16 mouse cellular contexts compared by ENCODE assay signal in genomic region chr1:64442179-64442874, GRCm38 (mm10).
DNase-seq lines count a peak whose midpoint lies in the region; ATAC-seq lines count a peak whose summit lies in the region.
"Had no signal": no experiment of that assay in that cellular context is flagged by ENCODE, and none has a peak within 500 bp of the region (broad histone marks: within the 10 kb centered on the region; RNA-seq: fewer than 3 reads in every experiment).

No protein-coding gene starts in this region.

- WGBS in forebrain, embryonic 12.5 days, result 81% methylated on average over 9 of the region's 9 CpGs
- 75% methylated on average over 9 of the region's 9 CpGs for WGBS in forebrain, embryonic 16.5 days
- 77% methylated on average over 9 of the region's 9 CpGs for WGBS in midbrain, embryonic 10.5 days
- 74% methylated on average over 9 of the region's 9 CpGs for WGBS in midbrain, embryonic 16.5 days
- WGBS in hindbrain, embryonic 14.5 days, result 51% methylated on average over 9 of the region's 9 CpGs
- 45% methylated on average over 9 of the region's 9 CpGs for WGBS in neural tube, embryonic 14.5 days

- H3K27ac ChIP-seq in forebrain, embryonic 12.5 days, result 0 out of 2 replicates have a peak overlapping the region, but pooled peaks have one; percentile 25
- no peak overlapping the region for H3K27ac ChIP-seq in forebrain, embryonic 16.5 days (ENCODE audit: low read length)
- peak overlapping the region; percentile 56; the same call in 1 of the 2 replicates for H3K27ac ChIP-seq in midbrain, embryonic 10.5 days (replicated peaks)
- no peak overlapping the region for H3K27ac ChIP-seq in midbrain, embryonic 16.5 days (ENCODE audit: low read length)
- no peak overlapping the region for H3K27ac ChIP-seq in hindbrain, embryonic 14.5 days
- no peak overlapping the region for H3K27ac ChIP-seq in neural tube, embryonic 14.5 days (ENCODE audit: low read depth, low read length)
- H3K27ac ChIP-seq: heart, embryonic 13.5 days; macrophage had no signal

- H3K9ac ChIP-seq in forebrain, embryonic 12.5 days, result no peak overlapping the region
- no peak overlapping the region for H3K9ac ChIP-seq in forebrain, embryonic 16.5 days (replicated peaks; ENCODE audit: low read depth, low read length)
- no peak overlapping the region for H3K9ac ChIP-seq in midbrain, embryonic 16.5 days (ENCODE audit: low read depth, low read length)
- no peak overlapping the region for H3K9ac ChIP-seq in hindbrain, embryonic 14.5 days
- no peak overlapping the region for H3K9ac ChIP-seq in neural tube, embryonic 14.5 days (replicated peaks; ENCODE audit: low read depth, low read length)
- H3K9ac ChIP-seq: heart, embryonic 13.5 days; lung, embryonic 14.5 days had no signal

- no peak overlapping the region for H3K4me2 ChIP-seq in forebrain, embryonic 12.5 days
- H3K4me2 ChIP-seq in forebrain, embryonic 16.5 days (ENCODE audit: low read length), result no peak overlapping the region
- no peak overlapping the region for H3K4me2 ChIP-seq in midbrain, embryonic 16.5 days (ENCODE audit: low read length)
- H3K4me2 ChIP-seq in hindbrain, embryonic 14.5 days (replicated peaks), result no peak overlapping the region
- H3K4me2 ChIP-seq in neural tube, embryonic 14.5 days (ENCODE audit: low read depth, low read length), result no peak overlapping the region
- H3K4me2 ChIP-seq: heart, embryonic 13.5 days; lung, embryonic 14.5 days had no signal

- no peak for ATAC-seq in forebrain, embryonic 12.5 days (ENCODE audit: low FRiP score)
- no peak for ATAC-seq in forebrain, embryonic 16.5 days
- ATAC-seq in midbrain, embryonic 16.5 days, result no peak
- ATAC-seq in hindbrain, embryonic 14.5 days (ENCODE audit: low FRiP score), result no peak
- peak; percentile 57; the same call in 1 of the 2 replicates for ATAC-seq in neural tube, embryonic 14.5 days (ENCODE audit: low read depth)

- H3K9me3 ChIP-seq in forebrain, embryonic 12.5 days, result no peaks in the 10 kb centered on the region
- no peaks in the 10 kb centered on the region for H3K9me3 ChIP-seq in forebrain, embryonic 16.5 days (ENCODE audit: control insufficient read depth, low read length)
- H3K9me3 ChIP-seq in midbrain, embryonic 10.5 days (replicated peaks), result no peaks in the 10 kb centered on the region
- H3K9me3 ChIP-seq in midbrain, embryonic 16.5 days (replicated peaks; ENCODE audit: control insufficient read depth, low read length, poor library complexity, severe bottlenecking), result no peaks in the 10 kb centered on the region
- no peaks in the 10 kb centered on the region for H3K9me3 ChIP-seq in hindbrain, embryonic 14.5 days (ENCODE audit: control insufficient read depth, low read length)
- H3K9me3 ChIP-seq in neural tube, embryonic 14.5 days (ENCODE audit: control insufficient read depth, low read length), result no peaks in the 10 kb centered on the region
- H3K9me3 ChIP-seq: heart, embryonic 13.5 days had no signal

- H3K4me3 ChIP-seq in forebrain, embryonic 12.5 days (replicated peaks), result no peak overlapping the region
- no peak overlapping the region for H3K4me3 ChIP-seq in forebrain, embryonic 16.5 days (replicated peaks; ENCODE audit: low read length)
- no peak overlapping the region for H3K4me3 ChIP-seq in midbrain, embryonic 10.5 days
- no peak overlapping the region for H3K4me3 ChIP-seq in midbrain, embryonic 16.5 days (ENCODE audit: low read depth, low read length)
- no peak overlapping the region for H3K4me3 ChIP-seq in hindbrain, embryonic 14.5 days (replicated peaks; ENCODE audit: low read length)
- H3K4me3 ChIP-seq in neural tube, embryonic 14.5 days (ENCODE audit: low read depth, low read length), result no peak overlapping the region
- H3K4me3 ChIP-seq: heart, embryonic 13.5 days had no signal

- H3K4me1 ChIP-seq in forebrain, embryonic 12.5 days, result peaks cover 20% of the 10 kb centered on the region
- peaks cover 14% of the 10 kb centered on the region for H3K4me1 ChIP-seq in forebrain, embryonic 16.5 days (replicated peaks; ENCODE audit: control insufficient read depth, insufficient read depth, low read length)
- H3K4me1 ChIP-seq in midbrain, embryonic 10.5 days, result peaks cover 23% of the 10 kb centered on the region
- peaks cover 6% of the 10 kb centered on the region for H3K4me1 ChIP-seq in midbrain, embryonic 16.5 days (ENCODE audit: control insufficient read depth, insufficient read depth, low read length)
- peaks cover 25% of the 10 kb centered on the region for H3K4me1 ChIP-seq in hindbrain, embryonic 14.5 days (replicated peaks; ENCODE audit: control insufficient read depth, insufficient read depth, low read length)
- H3K4me1 ChIP-seq in neural tube, embryonic 14.5 days (ENCODE audit: control insufficient read depth, insufficient read depth, low read length), result peaks cover 10% of the 10 kb centered on the region; the same call in 1 of the 2 replicates
- H3K4me1 ChIP-seq: heart, embryonic 13.5 days had no signal

- no peak for DNase-seq in midbrain, embryonic 10.5 days (ENCODE audit: low spot score)
- peak; percentile 63 for DNase-seq in hindbrain, embryonic 14.5 days (ENCODE audit: low spot score)
- no peak for DNase-seq in T-cell, adult 2 months (ENCODE audit: low spot score)
- DNase-seq in spleen, adult 18-20 months, result no peak
- DNase-seq: gastrocnemius, postnatal 10 days; heart, adult 18-20 months; kidney, adult 8-10 months; kidney, postnatal 25 days; lung, embryonic 14.5 days; thymus, postnatal 14 days had no signal

- no peaks in the 10 kb centered on the region for H3K36me3 ChIP-seq in forebrain, embryonic 12.5 days (replicated peaks)
- no peaks in the 10 kb centered on the region for H3K36me3 ChIP-seq in forebrain, embryonic 16.5 days (ENCODE audit: control insufficient read depth, insufficient read depth)
- H3K36me3 ChIP-seq in midbrain, embryonic 10.5 days, result no peaks in the 10 kb centered on the region
- no peaks in the 10 kb centered on the region for H3K36me3 ChIP-seq in midbrain, embryonic 16.5 days (ENCODE audit: control insufficient read depth, insufficient read depth, low read length)
- H3K36me3 ChIP-seq in hindbrain, embryonic 14.5 days (replicated peaks; ENCODE audit: control insufficient read depth, insufficient read depth), result no peaks in the 10 kb centered on the region
- no peaks in the 10 kb centered on the region for H3K36me3 ChIP-seq in neural tube, embryonic 14.5 days (ENCODE audit: control insufficient read depth, insufficient read depth, low read length)
- H3K36me3 ChIP-seq: heart, embryonic 13.5 days had no signal

- H3K27me3 ChIP-seq in forebrain, embryonic 12.5 days, result peaks cover 4% of the 10 kb centered on the region; the same call in 1 of the 2 replicates
- no peaks in the 10 kb centered on the region for H3K27me3 ChIP-seq in forebrain, embryonic 16.5 days (replicated peaks; ENCODE audit: control insufficient read depth, insufficient read depth, low read length)
- H3K27me3 ChIP-seq in midbrain, embryonic 10.5 days (ENCODE audit: low read depth, poor library complexity, severe bottlenecking), result peaks cover 20% of the 10 kb centered on the region
- no peaks in the 10 kb centered on the region for H3K27me3 ChIP-seq in midbrain, embryonic 16.5 days (ENCODE audit: control insufficient read depth, insufficient read depth, low read depth, low read length)
- no peaks in the 10 kb centered on the region for H3K27me3 ChIP-seq in hindbrain, embryonic 14.5 days (ENCODE audit: control insufficient read depth, insufficient read depth, low read length)
- no peaks in the 10 kb centered on the region for H3K27me3 ChIP-seq in neural tube, embryonic 14.5 days (ENCODE audit: control insufficient read depth, insufficient read depth, low read length)

Comparison
In these comparisons a context has a peak if more than half of its experiments do, and no peak if none do; other contexts are left out.
1. H3K27ac ChIP-seq: peak in forebrain, embryonic 12.5 days (single experiment) and midbrain, embryonic 10.5 days (single experiment); none in forebrain, embryonic 16.5 days (single experiment), midbrain, embryonic 16.5 days (single experiment), hindbrain, embryonic 14.5 days (single experiment) and neural tube, embryonic 14.5 days (single experiment).